Mouse (Mus musculus): ENCODE measurements around the gene Gadl1.

DNA sequence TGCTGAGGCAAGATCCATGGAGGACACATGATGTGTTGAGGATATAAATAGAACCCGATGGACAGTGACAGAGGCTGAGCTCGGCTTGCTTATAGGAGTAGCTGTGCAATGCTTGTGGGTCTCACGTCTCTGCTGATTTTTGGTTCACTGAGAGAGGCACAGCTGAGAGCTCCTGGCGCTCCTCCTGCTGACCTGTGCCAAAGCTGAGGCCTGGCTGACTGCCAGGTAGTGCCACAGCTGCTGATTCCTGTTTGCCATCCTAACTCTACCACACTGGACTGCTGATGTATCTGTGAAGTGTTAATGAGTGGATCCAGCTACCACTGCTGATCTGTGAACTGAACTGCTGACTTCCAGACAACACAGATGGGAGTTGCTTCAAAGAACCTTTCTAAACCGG lies 21.7 kb upstream of the Gadl1 start:
- no peak for TF ChIP-seq CTCF (IDR thresholded peaks at IDR 0.05; ENCODE audit: low read depth)
- no peak for TF ChIP-seq EP300 (IDR thresholded peaks at IDR 0.05; ENCODE audit: low read depth)

All from heart, postnatal 0 days (tissue).